Mouse (Mus musculus): ENCODE measurements at regions not wholly inside any gene's neighbourhood (a gene's known extent, or its start where the extent isn't known, plus 50 kb on each side); places are given as distances from the start of the nearest gene placed in this dataset.

- peak; percentile 74 to 75 for DNase-seq
Measured at GRCm38 (mm10) chr1:95762244-95762643, 94.9 kb upstream of the St8sia4 start.

- no peak for DNase-seq
Measured at GRCm38 (mm10) chr1:95754071-95754915, 86.9 kb upstream of the St8sia4 start.

GRCm38 (mm10) chr1:95753517-95753916, 86.1 kb upstream of the St8sia4 start:
- DNase-seq = no peak

GRCm38 (mm10) chr1:95748940-95749339, 81.6 kb upstream of the St8sia4 start:
- no peak for DNase-seq

GRCm38 (mm10) chr1:95747287-95747686, 79.9 kb upstream of the St8sia4 start:
- no peak for DNase-seq

- DNase-seq = no peak
Measured at GRCm38 (mm10) chr1:95744446-95744845, 77.1 kb upstream of the St8sia4 start.

GRCm38 (mm10) chr1:95743334-95743733, 76.0 kb upstream of the St8sia4 start:
- no peak for DNase-seq

GRCm38 (mm10) chr1:95719449-95719848, 52.1 kb upstream of the St8sia4 start:
- DNase-seq = no peak

- no peak for DNase-seq
Measured at GRCm38 (mm10) chr1:95718794-95719193, 51.4 kb upstream of the St8sia4 start.
